Mouse (Mus musculus) kidney, adult 2 months (tissue): ENCODE results near the gene Lsr. TPM values are rescaled to one million over a fixed set of nuclear protein-coding genes. Genes with fewer than 3 reads are reported as not detected.

Experiments used
- DNase-seq: peaks from one replicate; pipeline ENCODE4 v3.0.0; 2021
- H3K27ac ChIP-seq: fragments of 200-500 bp; 2 replicates; pipeline ENCODE4 v1.5.1; 2012; ENCODE audit warnings: low read depth, low read length, control low read depth, inconsistent platforms; ENCODE audit not compliant: insufficient read depth
- H3K27me3 ChIP-seq: fragments of 200-500 bp; replicated peaks from 2 replicates; pipeline ENCODE4 v1.6.1; 2012; ENCODE audit warnings: mild to moderate bottlenecking, moderate library complexity, low read length, inconsistent platforms; ENCODE audit not compliant: control insufficient read depth, insufficient read depth
- H3K36me3 ChIP-seq: fragments of 200-500 bp; 2 replicates; pipeline ENCODE4 v1.6.1; 2012; ENCODE audit warnings: mild to moderate bottlenecking, moderate library complexity, low read length, inconsistent platforms; ENCODE audit not compliant: control insufficient read depth, insufficient read depth
- H3K4me1 ChIP-seq: fragments of 200-500 bp; 2 replicates; pipeline ENCODE4 v1.6.1; 2011; ENCODE audit warnings: low read length; ENCODE audit not compliant: control insufficient read depth, insufficient read depth
- H3K4me3 ChIP-seq: fragments of 200-500 bp; 2 replicates; pipeline ENCODE4 v1.5.1; 2011; ENCODE audit warnings: mild to moderate bottlenecking, low read depth, low read length, control low read depth; ENCODE audit not compliant: insufficient read depth
- CTCF ChIP-seq: fragments of 200-500 bp; conservative IDR thresholded peaks from 2 replicates; pipeline ENCODE4 v1.5.1; 2011; ENCODE audit warnings: low read depth, mild to moderate bottlenecking, control low read depth, low read length, moderate library complexity, mixed read lengths; ENCODE audit not compliant: insufficient read depth, insufficient read length
- POLR2A ChIP-seq: fragments of 200-500 bp; IDR thresholded peaks from one replicate; pipeline ENCODE4 v1.6.1; 2011; ENCODE audit warnings: low read depth, low read length, control low read depth
- WGBS: fragments of 180-500 bp; shearing (Covaris S2); methylation state at CpG from one replicate; pipeline ENCODE4 v1.1.7; 2018; 5-methylcytosine and 5-hydroxymethylcytosine counted together
- polyA plus RNA-seq: library from polyadenylated mRNA; depleted of rRNA; stranded (reverse); fragments of >200 nt; gene quantifications from 2 replicates; pipeline ENCODE4 v1.2.3, GENCODE M21; 2012; rRNA removed

Gene Lsr
- polyA plus RNA-seq, 1 experiment: 60.7 TPM

- H3K27me3 ChIP-seq: no peaks in the 10 kb centered on the region
- H3K4me3 ChIP-seq: peak overlapping the region; percentile 19
- H3K27ac ChIP-seq: no peak overlapping the region
- WGBS: 4% methylated on average over 26 of the region's 26 CpGs
- no peaks in the 10 kb centered on the region for H3K36me3 ChIP-seq
- peak; percentile 25 for DNase-seq
- H3K4me1 ChIP-seq: no peaks in the 10 kb centered on the region
- TF ChIP-seq CTCF (no peak), POLR2A (no peak)
Measured at GRCm38 (mm10) chr7:30908277-30908991, 64.8 kb downstream of the Lsr start.

Other genes with a start within 250 kb of the Lsr start
- gene Tmem147, start 243.9 kb downstream of the Lsr start, polyA plus RNA-seq: 457 and 511 TPM in 2 replicates
- 0.31 and 0.86 TPM in 2 replicates for gene Gapdhs, start 229.8 kb downstream of the Lsr start, polyA plus RNA-seq
- gene Sbsn, start 222.0 kb downstream of the Lsr start, polyA plus RNA-seq: 1.4 and 1.9 TPM in 2 replicates
- 2.1 and 2.2 TPM in 2 replicates for gene Dmkn, start 209.7 kb downstream of the Lsr start, polyA plus RNA-seq
- gene Krtdap, start 185.6 kb downstream of the Lsr start, polyA plus RNA-seq: 0.50 TPM in 1 of 2 replicates, not detected in the other
- 1.2 and 1.4 TPM in 2 replicates for gene Ffar2, start 149.7 kb downstream of the Lsr start, polyA plus RNA-seq
- gene Ffar3, start 117.3 kb downstream of the Lsr start, polyA plus RNA-seq: 0.07 and 0.08 TPM in 2 replicates
- 0.03 and 0.48 TPM in 2 replicates for gene Ffar1, start 111.9 kb downstream of the Lsr start, polyA plus RNA-seq
- 0.42 and 11.2 TPM in 2 replicates for gene Cd22, start 93.1 kb downstream of the Lsr start, polyA plus RNA-seq
- gene Mag, start 58.6 kb downstream of the Lsr start, polyA plus RNA-seq: 0.71 and 0.94 TPM in 2 replicates
- gene Hamp2, start 48.8 kb downstream of the Lsr start, polyA plus RNA-seq: 1.1 TPM in 1 of 2 replicates, not detected in the other
- not detected in 2 replicates for gene Hamp, start 29.4 kb downstream of the Lsr start, polyA plus RNA-seq
- 118 and 124 TPM in 2 replicates for gene Usf2, start 16.7 kb downstream of the Lsr start, polyA plus RNA-seq
- 9.1 and 12.7 TPM in 2 replicates for gene Fam187b, start 326 bp upstream of the Lsr start, polyA plus RNA-seq
- gene Fxyd5, start 69.0 kb upstream of the Lsr start, polyA plus RNA-seq: 37.2 and 54.2 TPM in 2 replicates
- 1.8 and 2.2 TPM in 2 replicates for gene Fxyd7, start 78.0 kb upstream of the Lsr start, polyA plus RNA-seq
- 107 and 119 TPM in 2 replicates for gene Fxyd1, start 83.7 kb upstream of the Lsr start, polyA plus RNA-seq
- 0.99 and 2.2 TPM in 2 replicates for gene Lgi4, start 85.9 kb upstream of the Lsr start, polyA plus RNA-seq
- 4.8 and 5.1 TPM in 2 replicates for gene Fxyd3, start 103.2 kb upstream of the Lsr start, polyA plus RNA-seq
- gene Hpn, start 141.8 kb upstream of the Lsr start, polyA plus RNA-seq: 626 and 739 TPM in 2 replicates
- gene Scn1b, start 153.5 kb upstream of the Lsr start, polyA plus RNA-seq: 25.1 and 27.9 TPM in 2 replicates
- gene Gramd1a, start 182.4 kb upstream of the Lsr start, polyA plus RNA-seq: 53.8 and 57.1 TPM in 2 replicates